Mouse (Mus musculus): ENCODE results near the gene Eefsec. TPM values are rescaled to one million over a fixed set of nuclear protein-coding genes. Genes with fewer than 3 reads are reported as not detected.

Gene Eefsec
- total and polyA plus RNA-seq, 3 experiments: 27.5 to 378 (median 40.7) TPM

GRCm38 (mm10) chr6:88345311-88345710 is 101.0 kb downstream of the Eefsec start:
- Histone ChIP-seq H3K27me3 (ENCODE audit: control insufficient read depth in 1 of 2, insufficient read depth in 2 of 2, low read length in 2 of 2) (no peaks in the 10 kb centered on the region), H3K79me2 (ENCODE audit: control insufficient read depth, insufficient read depth, low read length, poor library complexity) (no peaks in the 10 kb centered on the region), H3K36me3 (ENCODE audit: control insufficient read depth in 1 of 2, insufficient read depth in 2 of 2, low read length in 2 of 2) (peaks cover 0 to 3% of the 10 kb centered on the region in 2 experiments; a peak in 1 of 4 replicates), H3K9ac (ENCODE audit: control insufficient read depth, low read depth, low read length, poor library complexity, severe bottlenecking) (no peak overlapping the region), H3K27ac (ENCODE audit: control insufficient read depth, low read depth, low read length) (no peak overlapping the region), H3K4me1 (ENCODE audit: control insufficient read depth in 1 of 2, insufficient read depth in 2 of 2, low read length in 2 of 2) (no peaks in the 10 kb centered on the region), H3K9me3 (replicated peaks; ENCODE audit: insufficient read depth, low read length) (no peaks in the 10 kb centered on the region), H3K4me3 (ENCODE audit: control insufficient read depth in 1 of 2, insufficient read depth in 1 of 2, low read depth in 2 of 2, low read length in 2 of 2) (no peak overlapping the region)
- TF ChIP-seq ZMIZ1 (IDR thresholded peaks at IDR 0.05; ENCODE audit: low read depth, low read length) (no peak), NELFE (IDR thresholded peaks at IDR 0.05; ENCODE audit: low read depth, low read length) (no peak)
- no peak for DNase-seq (ENCODE audit: low read depth, low spot score)

- Histone ChIP-seq H3K27me3 (ENCODE audit: control insufficient read depth in 1 of 2, insufficient read depth in 2 of 2, low read length in 2 of 2) (no peaks in the 10 kb centered on the region), H3K4me1 (ENCODE audit: control insufficient read depth in 1 of 2, insufficient read depth in 2 of 2, low read length in 2 of 2) (no peaks in the 10 kb centered on the region), H3K79me2 (ENCODE audit: control insufficient read depth, insufficient read depth, low read length, poor library complexity) (no peaks in the 10 kb centered on the region), H3K4me3 (ENCODE audit: control insufficient read depth in 1 of 2, insufficient read depth in 1 of 2, low read depth in 2 of 2, low read length in 2 of 2) (no peak overlapping the region), H3K36me3 (ENCODE audit: control insufficient read depth in 1 of 2, insufficient read depth in 2 of 2, low read length in 2 of 2) (peaks cover 0 to 6% of the 10 kb centered on the region in 2 experiments; a peak in 1 of 4 replicates), H3K27ac (ENCODE audit: control insufficient read depth, low read depth, low read length) (no peak overlapping the region), H3K9ac (ENCODE audit: control insufficient read depth, low read depth, low read length, poor library complexity, severe bottlenecking) (no peak overlapping the region), H3K9me3 (replicated peaks; ENCODE audit: insufficient read depth, low read length) (no peaks in the 10 kb centered on the region)
- TF ChIP-seq RAD21 (IDR thresholded peaks at IDR 0.05; ENCODE audit: low read depth, low read length) (no peak), ELF1 (IDR thresholded peaks at IDR 0.05; ENCODE audit: low read depth, low read length) (no peak), BHLHE40 (IDR thresholded peaks at IDR 0.05; ENCODE audit: borderline replicate concordance, low read depth, low read length) (no peak), ETS1 (IDR thresholded peaks at IDR 0.05; ENCODE audit: low read depth, low read length) (no peak), KAT2A (conservative IDR thresholded peaks at IDR 0.05; ENCODE audit: low read depth, low read length) (no peak), GABPA (IDR thresholded peaks at IDR 0.05; ENCODE audit: low read depth, low read length) (no peak), MYC (IDR thresholded peaks at IDR 0.05; ENCODE audit: low read depth, low read length) (no peak), ZMIZ1 (IDR thresholded peaks at IDR 0.05; ENCODE audit: low read depth, low read length) (no peak), HCFC1 (IDR thresholded peaks at IDR 0.05; ENCODE audit: low read depth, low read length) (no peak), MXI1 (IDR thresholded peaks at IDR 0.05; ENCODE audit: low read depth, low read length) (no peak), SIN3A (IDR thresholded peaks at IDR 0.05; ENCODE audit: low read length) (no peak), MYB (IDR thresholded peaks at IDR 0.05; ENCODE audit: low read depth, low read length) (no peak), CHD2 (IDR thresholded peaks at IDR 0.05; ENCODE audit: low read length) (no peak), ZC3H11A (IDR thresholded peaks at IDR 0.05; ENCODE audit: low read depth, low read length) (no peak), ZNF384 (IDR thresholded peaks at IDR 0.05; ENCODE audit: low read depth, low read length) (no peak), RCOR1 (IDR thresholded peaks at IDR 0.05; ENCODE audit: low read depth, low read length) (no peak), CTCF (IDR thresholded peaks at IDR 0.05 in 2 of 3, conservative IDR thresholded peaks at IDR 0.05 in 1 of 3; ENCODE audit: control insufficient read depth in 1 of 3, insufficient read depth in 1 of 3, low read depth in 2 of 3, low read length in 3 of 3, poor library complexity in 1 of 3, severe bottlenecking in 1 of 3) (no peak), CHD1 (IDR thresholded peaks at IDR 0.05; ENCODE audit: low read depth, low read length) (no peak), USF1 (IDR thresholded peaks at IDR 0.05; ENCODE audit: low read depth, low read length) (no peak), MEF2A (IDR thresholded peaks at IDR 0.05; ENCODE audit: extremely low read depth, insufficient replicate concordance, low read depth, low read length, poor library complexity, severe bottlenecking) (no peak)
- DNase-seq (ENCODE audit: low read depth, low spot score): no peak
Measured at GRCm38 (mm10) chr6:88343485-88344450, 102.6 kb downstream of the Eefsec start.
